Mouse (Mus musculus): ENCODE data around the gene Cpa1.

DNA sequence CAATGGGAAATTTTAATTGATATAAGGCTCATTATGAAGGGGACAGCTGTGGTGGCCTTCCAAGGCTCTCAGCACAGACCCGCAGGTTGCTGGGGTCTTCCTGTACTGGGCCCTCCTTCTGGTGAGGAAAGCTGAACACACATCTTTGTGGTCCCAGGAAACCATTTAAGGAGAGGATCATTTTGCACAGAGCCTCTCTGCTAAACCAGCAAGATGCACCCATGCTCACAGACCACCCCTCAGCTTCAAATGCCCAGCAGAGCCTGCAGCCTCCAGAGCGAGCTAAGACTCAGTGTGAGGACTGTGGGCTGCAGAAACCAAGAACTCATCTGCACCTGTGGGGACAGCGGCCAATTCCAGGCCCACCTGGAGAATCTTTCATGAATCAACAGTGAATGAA is 15.9 kb downstream of the Cpa1 start:
- TF ChIP-seq CTCF (IDR thresholded peaks at IDR 0.05; ENCODE audit: extremely low read depth, insufficient read depth, insufficient read length, insufficient replicate concordance) (no peak), POLR2A (IDR thresholded peaks at IDR 0.05; ENCODE audit: low read depth, low read length) (no peak)
